Mouse (Mus musculus) ES-Bruce4 (cell line): Measurements from ENCODE around the gene Rasgrp1. TPM values are rescaled to one million over a fixed set of nuclear protein-coding genes. Genes with fewer than 3 reads are reported as not detected.

Source experiments
- H3K27ac ChIP-seq: 2 replicates; pipeline ENCODE4 v1.5.1; 2012; ENCODE audit warnings: low read length, inconsistent platforms; ENCODE audit not compliant: insufficient read depth
- H3K27me3 ChIP-seq: 2 replicates; pipeline ENCODE4 v1.6.1; 2012; ENCODE audit warnings: mild to moderate bottlenecking, low read length, inconsistent platforms; ENCODE audit not compliant: control insufficient read depth, poor library complexity, insufficient read depth, severe bottlenecking
- H3K36me3 ChIP-seq: 2 replicates; pipeline ENCODE4 v1.6.1; 2012; ENCODE audit warnings: inconsistent platforms, mild to moderate bottlenecking, low read length, moderate library complexity; ENCODE audit not compliant: control insufficient read depth, poor library complexity, insufficient read depth, severe bottlenecking
- H3K4me1 ChIP-seq: one replicate; pipeline ENCODE4 v1.8.1; 2011; ENCODE audit warnings: low read length; ENCODE audit not compliant: control insufficient read depth, insufficient read depth
- H3K4me3 ChIP-seq: 2 replicates; pipeline ENCODE4 v1.5.1; 2011; ENCODE audit warnings: low read depth, mild to moderate bottlenecking, low read length
- H3K9ac ChIP-seq: 2 replicates; pipeline ENCODE4 v1.6.1; 2012; ENCODE audit warnings: low read depth, mild to moderate bottlenecking, inconsistent platforms; ENCODE audit not compliant: poor library complexity, severe bottlenecking
- H3K9me3 ChIP-seq: replicated peaks from 2 replicates; pipeline ENCODE4 v1.6.1; 2012; ENCODE audit warnings: mild to moderate bottlenecking, low read length, inconsistent platforms; ENCODE audit not compliant: control insufficient read depth, poor library complexity, insufficient read depth, severe bottlenecking
- CTCF ChIP-seq: IDR thresholded peaks from one replicate; pipeline ENCODE4 v1.8.1; 2011; ENCODE audit warnings: low read depth, low read length
- EP300 ChIP-seq: IDR thresholded peaks from 2 replicates; pipeline ENCODE4 v1.6.1; 2011; ENCODE audit warnings: low read depth, low read length; ENCODE audit not compliant: insufficient read depth
- POLR2A ChIP-seq: IDR thresholded peaks from one replicate; pipeline ENCODE4 v1.8.1; 2011; ENCODE audit warnings: low read length; ENCODE audit not compliant: insufficient read depth
- polyA plus RNA-seq: library from polyadenylated mRNA; stranded (reverse); fragments of >200 nt; gene quantifications from 2 replicates; pipeline ENCODE4 v1.2.4, GENCODE M21; 2011; ENCODE audit warnings: low read depth; ENCODE audit not compliant: missing spikeins, insufficient read depth, insufficient read length

Rasgrp1 gene
- 1.4 and 2.6 TPM in 2 replicates for polyA plus RNA-seq

- Histone ChIP-seq H3K27ac (no peak within 1 kb of the TSS), H3K36me3 (no peaks in the 10 kb centered on the region), H3K4me3 (peak within 1 kb of the TSS; percentile 86), H3K27me3 (no peaks in the 10 kb centered on the region), H3K9ac (peak within 1 kb of the TSS; percentile 58), H3K9me3 (no peaks in the 10 kb centered on the region), H3K4me1 (no peaks in the 10 kb centered on the region)
- TF ChIP-seq EP300: no peak
- TF ChIP-seq CTCF: no peak
- no peak for TF ChIP-seq POLR2A
These were observed at the start of gene Rasgrp1 for GRCm38 (mm10) chr2:117342547-117343239. Gene Rasgrp1 (minus strand): TSS chr2:117343001.

GRCm38 (mm10) chr2:117389925-117390892 is 47.4 kb upstream of the Rasgrp1 start:
- Histone ChIP-seq H3K4me3 (no peak overlapping the region), H3K27ac (no peak overlapping the region), H3K27me3 (no peaks in the 10 kb centered on the region), H3K4me1 (no peaks in the 10 kb centered on the region), H3K36me3 (no peaks in the 10 kb centered on the region), H3K9me3 (no peaks in the 10 kb centered on the region), H3K9ac (no peak overlapping the region)
- no peak for TF ChIP-seq EP300
- no peak for TF ChIP-seq POLR2A
- TF ChIP-seq CTCF: no peak

DNA sequence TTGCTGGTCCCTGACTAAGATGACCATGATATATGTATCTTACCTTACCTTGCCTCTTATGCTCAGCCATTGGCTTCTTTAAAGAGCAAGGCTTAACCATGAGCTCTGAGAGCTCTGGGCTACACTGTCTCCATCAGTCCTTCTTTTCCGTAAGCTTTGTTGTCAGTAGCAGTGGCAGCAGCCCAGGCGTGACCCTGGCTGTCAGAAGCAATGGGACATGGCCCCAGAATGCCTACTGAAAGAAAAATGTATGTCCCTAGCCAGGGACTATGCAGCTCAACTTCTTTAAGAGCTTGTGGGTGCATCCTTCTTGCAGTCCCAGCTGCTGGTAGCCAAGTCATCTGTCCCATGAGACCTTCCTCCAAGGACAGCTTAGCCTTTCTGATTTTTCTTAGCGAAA is 46.7 kb upstream of the Rasgrp1 start:
- no peak overlapping the region for H3K27ac ChIP-seq
- H3K27me3 ChIP-seq: no peaks in the 10 kb centered on the region
- no peaks in the 10 kb centered on the region for H3K9me3 ChIP-seq
- TF ChIP-seq EP300 (no peak), CTCF (no peak), POLR2A (no peak)
- no peaks in the 10 kb centered on the region for H3K4me1 ChIP-seq
- no peaks in the 10 kb centered on the region for H3K36me3 ChIP-seq
- no peak overlapping the region for H3K4me3 ChIP-seq
- H3K9ac ChIP-seq: no peak overlapping the region

DNA sequence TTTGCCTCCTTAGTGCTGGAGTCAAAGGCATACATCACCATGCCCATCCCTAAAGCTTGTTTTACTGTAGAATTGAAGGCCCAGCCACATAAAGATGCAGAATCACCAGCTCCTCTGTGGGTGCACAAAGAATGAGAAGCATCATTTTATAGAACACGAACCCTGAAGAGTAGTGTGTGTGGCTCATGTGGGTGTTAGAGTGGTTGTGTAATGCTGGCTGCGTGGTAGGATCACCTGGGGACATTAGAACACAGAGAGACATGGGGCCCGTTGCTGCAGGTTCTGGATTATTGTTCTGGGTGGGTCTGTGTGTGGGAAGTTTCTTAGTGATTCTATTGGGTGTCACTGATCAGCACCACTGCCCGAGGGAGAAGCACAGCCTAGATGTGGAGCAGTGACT is 45.3 kb upstream of the Rasgrp1 start:
- no peak for TF ChIP-seq EP300
- no peak for TF ChIP-seq CTCF
- no peak for TF ChIP-seq POLR2A
- Histone ChIP-seq H3K4me1 (no peaks in the 10 kb centered on the region), H3K9ac (no peak overlapping the region), H3K4me3 (no peak overlapping the region), H3K36me3 (no peaks in the 10 kb centered on the region), H3K27me3 (no peaks in the 10 kb centered on the region), H3K27ac (no peak overlapping the region), H3K9me3 (no peaks in the 10 kb centered on the region)

DNA sequence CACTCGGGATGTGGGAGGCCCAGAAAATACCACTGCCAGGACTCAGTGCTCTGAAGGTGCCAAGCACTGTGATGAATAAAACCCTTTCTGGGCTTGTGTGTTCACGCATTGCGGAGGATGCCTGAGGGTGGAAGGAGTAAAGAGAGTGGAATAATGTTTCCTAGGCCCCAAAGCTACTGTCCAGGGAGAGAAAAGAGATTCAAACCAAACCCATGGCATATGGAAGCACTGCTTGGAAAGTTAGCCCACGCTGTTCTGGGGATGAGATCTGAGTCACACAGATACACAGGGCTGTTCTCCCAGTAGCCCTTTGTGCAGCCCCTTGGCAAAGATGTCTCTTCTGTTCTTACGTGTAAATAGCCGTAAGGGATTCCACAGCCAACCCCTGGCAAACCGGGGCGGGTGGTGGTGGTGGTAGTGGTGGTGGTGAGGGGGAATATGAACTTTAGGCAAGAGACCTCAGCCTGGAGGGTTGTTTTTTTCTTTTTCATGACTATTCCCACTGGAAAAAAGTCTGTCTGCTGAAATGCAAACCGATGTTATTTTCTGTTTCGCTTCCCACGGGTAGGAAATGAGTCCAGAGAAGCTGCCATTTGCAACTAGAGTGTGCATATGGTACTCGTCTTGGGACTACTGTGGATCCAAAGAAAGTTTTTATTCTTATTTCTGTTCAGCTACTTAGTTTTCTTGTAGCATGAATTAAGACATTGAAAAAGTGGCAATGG is 44.3 kb upstream of the Rasgrp1 start:
- no peak overlapping the region for H3K27ac ChIP-seq
- no peaks in the 10 kb centered on the region for H3K36me3 ChIP-seq
- H3K4me3 ChIP-seq: no peak overlapping the region
- no peaks in the 10 kb centered on the region for H3K4me1 ChIP-seq
- TF ChIP-seq EP300: no peak
- no peak for TF ChIP-seq POLR2A
- no peak for TF ChIP-seq CTCF
- H3K9me3 ChIP-seq: no peaks in the 10 kb centered on the region
- H3K27me3 ChIP-seq: no peaks in the 10 kb centered on the region
- no peak overlapping the region for H3K9ac ChIP-seq
